Mouse (Mus musculus): ENCODE data around the gene Trim13.

The Trim13 gene

DNA sequence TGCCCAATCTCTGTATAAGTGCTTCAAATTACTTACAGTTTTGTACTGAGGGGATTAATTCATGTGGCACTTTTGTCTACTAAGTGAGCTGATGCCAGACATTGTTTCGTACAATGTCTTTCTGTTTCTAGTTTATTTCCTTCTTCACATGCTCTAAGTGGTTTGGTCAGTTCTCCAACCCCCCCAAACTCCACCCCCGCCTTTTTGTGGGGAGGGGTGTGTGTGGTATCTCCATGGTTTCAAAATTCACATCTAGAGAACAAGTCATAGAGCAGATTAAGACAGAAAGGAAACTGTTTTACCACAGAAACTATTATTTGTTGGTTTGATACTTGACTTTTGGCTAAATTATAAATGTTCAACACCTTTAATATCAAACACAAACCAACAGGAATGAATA, 22.3 kb downstream of the Trim13 start:
- no peak for DNase-seq

DNA sequence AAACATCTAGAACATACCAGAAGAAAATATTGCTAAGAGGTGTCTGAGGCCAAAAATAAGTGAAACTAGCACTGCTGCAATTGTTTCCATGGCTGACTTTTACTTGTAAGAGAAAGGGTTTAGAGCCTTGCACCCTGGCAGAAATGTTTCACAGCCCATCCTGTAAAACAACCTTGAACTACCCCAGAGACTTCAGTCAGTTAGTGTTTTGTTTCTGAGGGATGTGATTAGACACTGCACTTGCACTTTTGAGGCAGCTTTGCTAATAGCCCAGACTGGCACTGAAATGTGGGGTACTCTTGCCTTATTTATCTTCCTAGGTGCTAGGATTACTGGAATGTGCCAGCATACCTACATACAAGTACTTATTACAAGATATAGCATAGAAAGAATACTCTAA, 37.9 kb downstream of the Trim13 start:
- no peak for DNase-seq

DNA sequence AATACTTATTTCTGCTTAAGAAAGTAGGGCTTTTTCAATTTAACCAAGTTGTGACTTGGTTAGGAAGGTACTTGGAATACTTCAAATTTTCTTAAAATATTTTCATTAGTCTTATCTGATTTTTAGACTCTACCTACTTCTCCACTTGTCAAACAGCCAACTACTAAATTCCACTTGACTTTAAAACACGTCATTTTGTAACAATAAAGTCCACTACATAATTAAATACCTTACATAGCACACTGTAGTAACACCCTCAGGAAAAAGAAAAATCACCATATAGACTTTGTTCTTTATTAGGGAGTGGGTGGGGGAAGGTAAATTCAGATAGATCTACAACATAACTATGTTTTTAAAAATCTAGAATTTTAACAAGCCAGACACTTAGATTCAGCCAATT, 44.6 kb downstream of the Trim13 start:
- DNase-seq, result no peak

DNA sequence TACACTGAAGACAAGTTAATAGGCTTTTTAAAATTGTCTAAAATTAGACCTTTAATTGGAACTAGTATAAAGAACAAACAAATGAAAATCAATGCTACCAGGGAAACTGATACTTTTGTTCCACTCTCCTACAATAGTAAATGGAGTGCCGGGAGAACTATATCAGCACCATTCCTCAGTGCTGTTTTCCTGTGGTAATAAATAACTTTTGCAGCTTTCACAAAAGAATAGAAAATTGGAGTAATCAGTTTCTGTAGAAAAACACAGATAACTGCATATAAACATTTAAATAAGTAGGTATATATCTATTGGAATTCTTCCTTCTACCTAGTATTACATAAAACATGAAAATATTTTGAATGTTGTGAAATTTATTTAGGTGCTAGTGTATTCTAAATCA, 47.5 kb downstream of the Trim13 start:
- DNase-seq, result no peak

DNA sequence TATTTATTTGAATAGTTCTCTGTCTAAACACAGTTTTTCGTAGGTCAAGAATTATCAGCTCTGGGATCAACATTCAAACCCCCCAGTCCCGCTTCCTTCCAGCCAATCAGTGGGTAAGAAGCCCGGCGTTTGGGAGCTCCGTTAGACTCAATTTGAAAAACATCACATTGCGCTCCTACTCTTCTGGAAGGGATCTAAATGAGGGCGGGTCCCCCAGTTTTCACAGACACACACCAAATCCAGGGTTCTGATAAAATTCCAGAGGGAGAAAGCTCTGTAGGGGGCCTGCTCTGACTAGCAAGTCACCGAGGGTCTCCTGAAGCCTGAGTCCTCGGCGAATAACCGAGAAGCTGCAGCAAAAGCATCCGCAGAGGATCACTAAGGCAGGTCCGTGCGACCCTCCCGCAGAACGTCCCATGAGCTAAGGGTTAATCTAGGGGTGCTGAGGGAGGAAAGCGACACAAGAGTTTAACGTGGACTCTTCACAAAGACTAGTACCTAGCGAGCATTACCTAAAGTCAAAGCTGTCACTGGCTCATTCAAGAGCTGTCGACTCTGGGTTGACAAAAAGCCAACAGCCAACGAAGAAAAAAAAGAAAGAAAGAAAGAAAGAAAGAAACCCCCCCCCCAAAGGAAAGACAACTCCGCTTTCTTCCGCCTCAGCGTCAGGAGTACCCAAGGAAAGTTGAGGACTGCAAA, 49.3 kb downstream of the Trim13 start:
- peak; percentile 51 to 62 for DNase-seq

DNA sequence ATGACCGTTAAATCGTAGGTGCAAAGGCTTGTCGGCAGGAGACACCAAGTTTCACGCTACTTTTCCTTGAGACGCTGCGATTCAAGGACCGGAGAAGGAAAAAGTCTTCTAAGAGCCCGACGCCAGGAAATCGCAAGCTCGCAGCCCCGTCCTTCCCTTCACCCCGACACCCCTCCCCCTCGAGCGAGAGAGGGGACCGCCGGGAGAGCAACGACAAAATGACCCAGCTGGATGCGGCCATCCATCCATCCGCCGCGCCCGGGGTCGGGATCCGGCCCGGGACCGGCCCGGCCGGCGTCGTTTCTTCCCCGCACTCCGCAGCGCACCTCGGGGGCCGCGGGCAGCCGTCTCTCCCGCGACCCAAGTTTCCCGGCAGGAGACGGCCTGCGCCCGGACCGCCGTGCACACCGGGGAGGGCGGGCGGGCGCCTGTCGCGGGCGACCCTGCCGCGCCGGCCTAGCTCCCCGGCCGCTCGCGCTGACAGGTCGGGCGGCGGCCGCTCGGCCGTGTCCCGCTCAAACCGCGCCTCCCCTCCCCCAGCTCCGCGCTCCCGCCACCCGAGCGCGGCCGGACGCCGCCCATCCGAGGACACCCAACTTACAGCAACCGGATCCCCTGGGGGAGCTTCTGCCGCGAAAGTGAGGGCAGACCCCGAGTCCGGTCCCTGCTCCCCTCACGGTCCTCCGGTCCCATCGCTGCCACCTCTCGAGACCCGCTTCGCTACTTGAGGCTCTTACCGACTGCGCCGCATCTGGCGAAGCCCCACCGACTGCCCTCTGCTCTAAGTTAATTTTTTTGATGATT, 50.0 kb downstream of the Trim13 start:
- DNase-seq, result peak; percentile 58 to 77

DNA sequence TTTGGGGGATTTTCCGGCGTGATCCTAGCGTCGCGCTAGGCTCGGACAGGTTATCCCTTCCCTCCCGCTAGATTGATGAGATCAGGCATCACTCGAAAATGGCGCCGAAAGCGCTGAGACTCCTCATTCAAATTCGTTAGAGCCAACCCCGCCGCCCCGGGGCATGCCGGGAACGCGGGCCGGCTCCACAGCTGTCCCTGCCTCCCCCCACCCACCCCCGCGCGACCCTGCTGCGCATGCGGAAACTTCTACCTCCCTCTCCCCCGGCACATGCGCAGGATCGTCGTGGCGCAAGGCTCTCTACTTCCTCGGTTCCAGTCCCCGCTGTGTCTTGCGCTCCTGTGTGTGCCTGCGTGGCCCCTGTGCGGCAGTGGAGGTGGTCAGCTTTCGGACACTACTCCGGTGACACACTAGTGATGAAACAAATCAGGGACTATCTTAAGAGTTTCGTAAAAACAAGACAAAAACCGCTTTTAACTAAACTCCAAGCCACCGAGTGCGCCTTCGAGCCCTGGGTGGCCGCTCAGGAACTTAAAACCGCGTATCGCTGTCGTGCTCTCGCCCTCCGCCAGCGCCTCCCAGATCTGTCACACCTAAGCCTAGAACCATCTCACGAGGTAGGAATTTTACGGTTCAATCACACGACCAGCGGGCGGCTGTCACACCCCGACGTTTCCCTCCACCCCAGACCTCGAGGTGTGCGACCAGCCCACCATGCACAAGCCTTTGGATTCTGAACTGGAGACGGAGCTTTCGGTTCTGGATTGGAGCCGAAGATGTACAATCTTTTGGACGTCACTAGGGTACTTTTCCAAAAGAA, 50.8 kb downstream of the Trim13 start:
- peak; percentile 97 to 99 for DNase-seq

DNA sequence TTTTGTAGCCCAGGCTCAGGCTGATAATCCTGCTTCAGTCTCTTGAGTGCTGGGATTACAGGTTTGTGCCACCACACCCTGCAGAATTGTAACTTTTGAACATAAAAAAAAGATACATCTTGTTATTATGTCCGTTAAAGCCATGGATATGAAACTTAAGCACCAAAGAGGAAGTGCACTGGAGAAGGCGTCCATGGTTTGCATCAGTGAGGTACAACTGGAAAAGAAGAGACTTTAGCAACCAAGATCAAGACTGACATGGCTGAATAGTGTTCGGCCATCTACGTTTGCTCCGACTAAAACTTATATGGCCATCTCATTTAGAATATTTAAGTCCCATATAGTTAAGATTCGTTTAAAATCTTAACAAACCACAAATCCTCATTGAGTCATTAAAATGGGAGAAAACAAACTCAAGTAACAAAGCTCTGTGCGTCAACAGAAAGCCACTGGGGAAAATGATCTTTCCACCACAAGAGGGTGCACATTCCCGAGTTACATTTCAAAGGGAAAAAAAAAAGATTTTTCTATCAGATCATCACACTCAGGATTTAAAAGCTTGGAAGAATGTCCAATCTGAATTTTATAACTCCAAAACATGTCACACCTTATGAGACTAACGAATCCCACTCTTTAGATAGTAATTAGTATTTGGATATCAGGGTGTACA, 52.4 kb downstream of the Trim13 start:
- peak in 1 of 2 experiments; percentile 73 for DNase-seq
